Mouse (Mus musculus) adrenal gland, adult 2 months (tissue): Measurements from ENCODE around the gene Cd4. TPM values are rescaled to one million over a fixed set of nuclear protein-coding genes. Genes with fewer than 3 reads are reported as not detected.

Experiments used
- DNase-seq: peaks from one replicate; pipeline ENCODE4 v3.0.0; 2021
- long read RNA-seq: library from polyadenylated mRNA; stranded (forward); transcript quantifications from one replicate; pipeline ENCODE4 v2.0.0, GENCODE M21; 2021
- polyA plus RNA-seq: library from polyadenylated mRNA; depleted of rRNA; stranded (reverse); fragments of >200 nt; gene quantifications from 2 replicates; pipeline ENCODE4 v1.2.3, GENCODE M21; 2012; rRNA removed
- total RNA-seq, 2 experiments: library from RNA; stranded (reverse); gene quantifications; 2 replicates each; pipeline ENCODE4 v1.2.3; 2021

Gene Cd4
- under 1 TPM; 0.31 to 0.55 TPM for total RNA-seq
- 0.52 and 0.61 TPM in 2 replicates for polyA plus RNA-seq
- long read RNA-seq, result 0 reads

DNA sequence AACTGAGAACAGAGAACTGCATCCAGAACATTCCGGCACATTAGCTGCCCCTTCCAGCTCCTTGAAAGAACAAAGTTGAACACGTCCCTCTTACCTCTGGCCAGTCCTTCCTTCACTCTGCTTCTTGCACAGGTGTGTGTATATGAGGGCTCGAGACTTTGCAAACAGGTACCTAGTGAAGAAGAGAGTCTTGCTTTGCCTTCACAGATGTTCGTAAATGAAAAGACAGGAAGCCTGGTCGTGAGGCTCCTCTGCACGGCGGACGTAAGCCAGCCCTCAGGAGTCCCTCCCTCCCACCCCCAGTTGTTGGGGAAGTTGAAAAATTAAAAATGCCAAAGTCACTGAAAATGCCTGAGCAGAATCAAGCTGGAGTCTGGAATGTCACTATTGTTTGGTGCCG lies at the start of gene Cd4:
Gene Cd4, minus strand, starts transcription at position 236 of the 400 bp plus-strand sequence.
- no peak for DNase-seq

DNA sequence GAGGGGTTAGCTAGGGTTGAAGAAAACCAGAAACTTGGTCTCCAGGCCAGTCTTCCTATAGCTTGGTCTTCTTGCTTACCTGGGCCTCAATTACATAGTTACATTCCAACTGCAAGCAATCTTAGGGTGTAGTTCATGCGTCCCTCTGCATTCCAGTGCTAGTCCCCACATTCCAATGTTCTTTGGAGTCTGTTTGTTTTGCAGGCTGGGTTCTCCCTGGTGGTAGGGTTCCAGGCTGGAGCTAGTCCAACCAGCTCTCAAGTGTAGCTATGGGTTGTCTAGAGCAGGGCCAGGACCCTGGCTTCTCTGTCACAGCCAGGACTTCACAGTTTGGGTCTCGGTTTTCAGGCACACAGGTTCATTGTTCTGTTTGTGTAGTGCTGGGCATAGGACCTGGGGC lies 49.5 kb upstream of the Cd4 start:
- DNase-seq, result no peak

DNA sequence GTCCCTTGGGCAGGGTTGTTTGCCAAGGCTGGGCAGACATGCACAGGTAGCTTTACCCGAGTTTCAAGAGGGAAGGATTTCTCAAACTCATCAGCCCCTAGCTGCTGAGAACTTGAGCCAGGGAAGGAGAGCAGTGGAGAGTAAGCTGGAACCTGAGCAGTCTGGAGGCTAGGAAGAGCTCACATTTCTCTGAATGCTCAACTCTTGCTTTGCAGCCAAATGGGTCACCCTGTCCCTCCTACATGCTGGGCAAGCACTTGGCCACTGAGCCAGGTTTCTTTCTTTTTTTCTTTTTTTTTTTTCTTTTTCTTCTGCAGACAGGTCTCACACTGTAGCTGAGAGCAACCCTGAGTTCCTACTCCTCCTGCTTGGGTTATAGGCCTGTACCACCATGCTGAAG lies 48.7 kb upstream of the Cd4 start:
- DNase-seq, result no peak

DNA sequence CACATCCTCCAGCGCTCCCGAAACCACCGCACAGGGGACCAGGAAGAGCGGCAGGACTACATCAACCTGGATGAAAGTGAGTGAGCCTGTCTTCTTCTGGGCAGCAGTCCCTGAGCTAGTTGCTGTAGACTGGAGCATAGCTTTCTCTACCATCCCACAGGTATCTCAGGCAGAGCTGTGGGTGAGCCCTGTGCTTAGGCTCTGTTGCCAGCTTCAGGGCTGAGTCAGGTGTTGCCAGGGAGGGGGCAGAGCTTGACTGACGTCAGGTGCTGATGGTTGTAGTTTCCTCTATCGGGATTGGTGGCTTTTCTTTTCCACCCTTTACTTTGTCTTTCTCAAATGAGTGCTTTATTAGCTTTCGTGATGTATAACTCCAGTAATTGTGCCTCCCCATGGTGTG lies 46.6 kb upstream of the Cd4 start:
- no peak for DNase-seq

DNA sequence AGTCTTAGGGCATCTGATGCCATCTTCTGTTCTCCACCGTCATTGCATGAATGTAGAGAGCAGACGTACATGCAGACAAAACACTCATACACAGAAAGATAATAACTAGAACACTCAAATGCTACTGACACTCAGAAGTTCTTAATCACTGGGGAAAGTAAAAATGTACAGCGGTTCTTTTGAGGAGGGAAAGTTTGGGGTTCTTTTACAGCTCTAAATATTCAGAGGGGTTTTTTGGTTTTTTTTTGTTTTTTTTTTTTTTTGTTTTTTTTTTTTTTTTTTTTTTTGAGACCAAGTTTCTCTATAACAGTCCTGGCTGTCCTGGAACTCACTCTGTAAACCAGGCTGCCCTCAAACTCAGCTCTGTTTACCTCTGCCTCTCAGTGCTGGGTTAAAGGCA lies 45.1 kb upstream of the Cd4 start:
- no peak for DNase-seq

DNA sequence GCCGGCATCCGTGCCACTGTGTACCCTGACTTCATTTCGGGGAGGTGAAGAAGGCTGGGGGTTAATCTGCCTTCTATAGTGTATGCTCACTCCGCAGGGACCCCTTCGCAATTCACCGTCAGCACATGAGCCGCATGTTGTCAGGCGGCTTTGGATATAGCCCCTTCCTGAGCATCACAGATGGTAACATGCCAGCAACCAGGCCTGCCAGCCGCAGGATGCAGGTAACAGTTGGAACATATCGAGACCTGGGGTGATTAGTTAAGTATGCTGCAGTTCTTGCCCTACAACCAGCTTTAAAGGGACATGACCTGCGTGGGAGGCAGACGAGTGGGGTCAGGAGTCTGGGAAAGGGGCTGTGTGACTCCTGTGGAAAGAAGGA lies 44.3 kb upstream of the Cd4 start:
- peak; percentile 12 for DNase-seq

DNA sequence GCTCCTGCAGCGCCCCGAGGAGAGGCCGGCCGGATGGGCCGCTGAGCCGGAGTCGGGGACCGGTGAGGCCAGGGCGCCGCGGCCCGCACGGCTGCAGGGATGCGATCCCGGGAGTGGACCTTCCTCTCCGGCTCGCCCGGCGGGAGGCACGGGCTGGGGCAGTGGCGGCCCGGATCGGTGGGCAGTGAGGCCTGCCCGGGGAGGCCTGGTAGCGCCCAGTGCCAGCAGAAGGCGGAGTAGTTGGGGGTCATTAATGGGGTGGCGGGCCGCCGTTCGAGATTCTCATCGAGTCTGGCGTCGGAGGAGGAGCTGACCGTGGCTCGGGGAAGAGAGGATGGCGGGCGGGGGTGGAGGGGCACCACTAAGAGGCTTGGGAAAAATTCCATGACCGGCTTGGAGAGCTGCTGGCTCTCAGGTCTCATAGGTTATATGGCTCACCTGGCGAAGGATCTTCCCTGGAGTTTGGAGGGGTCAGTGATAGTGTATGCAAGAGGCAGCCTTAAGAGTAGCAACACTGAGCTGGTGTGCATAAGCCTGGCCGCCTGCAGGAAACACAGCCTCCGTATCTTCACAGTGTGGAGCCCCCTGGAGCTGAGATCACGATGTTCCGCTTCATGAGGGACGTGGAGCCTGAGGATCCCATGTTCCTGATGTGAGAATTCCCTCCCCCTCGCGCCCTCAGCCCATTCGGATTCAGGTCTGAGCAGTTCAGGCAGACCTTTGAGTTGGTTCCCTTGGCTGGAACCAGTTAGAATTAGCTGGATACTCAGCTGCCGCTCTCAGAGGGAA lies 43.7 kb upstream of the Cd4 start:
- DNase-seq, result no peak

DNA sequence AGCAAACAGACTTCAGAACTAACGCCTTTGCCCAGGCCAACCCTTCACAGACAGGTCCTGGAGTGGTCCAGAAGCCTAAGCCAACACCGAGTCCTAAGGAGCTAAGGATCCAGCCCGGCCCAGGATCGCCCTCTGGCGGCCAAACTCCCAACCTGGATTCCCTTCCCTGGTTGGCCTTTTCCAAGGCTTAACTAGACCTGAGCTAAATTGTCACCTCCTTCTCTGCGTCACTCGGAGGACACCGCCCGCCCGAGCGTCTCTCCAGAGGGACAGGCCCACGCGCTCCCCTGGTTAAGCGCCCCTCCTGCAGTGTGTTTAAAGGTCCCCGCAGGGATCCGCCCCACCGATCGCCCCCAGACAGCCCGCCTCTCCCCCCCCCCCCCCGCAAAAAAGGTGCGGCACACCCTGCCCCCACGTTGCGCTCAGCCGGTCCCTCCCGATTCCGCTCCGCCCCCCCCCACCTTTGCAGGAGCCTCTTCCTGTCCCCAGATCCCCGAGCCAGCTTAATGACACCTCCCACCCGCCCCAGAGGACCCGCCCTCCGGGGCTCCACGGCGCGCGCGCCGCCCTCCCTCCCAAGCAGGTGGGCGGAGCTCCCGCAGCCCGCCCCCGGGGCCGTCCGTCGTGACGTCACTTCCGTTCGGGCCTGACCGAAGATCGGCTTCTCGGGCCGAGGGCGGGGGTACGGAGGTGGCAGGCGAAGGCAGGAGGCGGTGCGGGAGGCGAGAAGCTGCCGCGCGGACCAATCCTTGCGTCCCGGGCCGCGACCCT lies 42.9 kb upstream of the Cd4 start, which contains the start of gene Mlf2:
Gene Mlf2, plus strand, starts transcription at position 633 of the 771 bp plus-strand sequence.
- DNase-seq, result peak; percentile 99

DNA sequence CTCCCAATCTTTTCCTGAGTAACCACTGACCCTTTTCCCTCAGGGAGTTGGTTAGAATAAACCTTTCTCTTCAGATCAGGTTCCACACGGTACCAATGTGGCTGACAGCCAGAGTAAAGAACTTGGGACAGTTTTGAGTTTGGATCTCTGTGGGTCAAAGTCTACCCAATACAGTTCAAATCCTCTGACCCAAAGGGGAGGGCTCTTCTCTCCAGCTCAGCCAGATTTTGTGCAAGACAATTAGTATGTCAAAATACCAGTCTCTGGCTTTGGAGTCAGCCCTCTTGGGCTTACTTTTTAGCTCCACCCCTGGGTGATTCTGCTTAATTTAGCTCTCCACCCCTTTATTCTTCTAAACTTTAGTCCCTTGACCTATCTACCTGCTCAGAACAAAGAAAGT lies 42.2 kb upstream of the Cd4 start:
- peak; percentile 58 for DNase-seq

DNA sequence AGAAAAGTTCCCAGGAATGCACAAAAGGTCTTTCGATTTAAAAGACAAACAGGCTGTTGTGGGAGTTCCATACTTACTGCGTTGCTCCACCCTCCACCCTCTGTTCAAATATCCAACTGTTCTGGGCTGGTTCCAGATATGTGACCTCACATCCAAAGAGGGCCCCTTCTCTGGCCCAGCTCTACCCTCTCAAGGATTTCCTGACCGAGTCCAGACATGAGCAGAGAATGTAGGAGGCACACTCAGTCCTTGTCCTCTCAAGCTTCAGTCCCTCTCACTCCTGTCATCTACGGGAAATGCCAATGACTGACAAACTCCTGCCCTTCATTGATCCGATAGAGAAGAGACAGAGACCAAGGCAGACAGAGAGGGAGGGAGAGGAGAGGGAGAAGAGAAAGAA lies 37.9 kb upstream of the Cd4 start:
- peak; percentile 70 for DNase-seq

DNA sequence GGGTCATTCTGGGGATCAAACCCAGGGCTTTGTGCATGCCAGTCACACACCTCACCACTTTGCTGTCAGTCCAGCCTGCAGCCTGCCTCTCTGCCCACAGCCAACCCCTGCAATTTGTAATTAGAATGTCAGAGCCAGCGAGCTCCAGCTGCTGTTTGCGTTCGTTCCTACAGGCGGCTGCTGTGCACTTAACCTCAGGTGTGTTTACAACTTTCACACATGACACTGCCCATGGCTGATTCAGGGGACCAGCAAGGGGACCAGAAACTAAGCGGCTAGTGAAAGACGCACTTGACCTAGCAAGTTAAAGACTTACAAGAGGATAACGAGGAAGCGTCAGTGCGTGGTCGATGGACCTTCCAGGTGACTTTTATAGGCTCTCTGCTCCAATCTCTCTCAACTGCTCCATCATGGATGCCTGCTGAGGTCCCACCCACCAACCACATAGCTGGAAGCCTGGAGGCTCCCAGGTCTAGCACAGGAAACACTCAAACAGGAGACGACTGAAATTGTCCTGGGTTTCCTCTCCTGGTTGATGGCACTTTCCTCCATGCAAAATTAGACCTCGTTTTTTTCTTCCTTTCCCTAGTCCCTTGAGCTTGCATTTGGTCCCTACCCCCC lies 37.3 kb upstream of the Cd4 start:
- DNase-seq, result peak; percentile 9

DNA sequence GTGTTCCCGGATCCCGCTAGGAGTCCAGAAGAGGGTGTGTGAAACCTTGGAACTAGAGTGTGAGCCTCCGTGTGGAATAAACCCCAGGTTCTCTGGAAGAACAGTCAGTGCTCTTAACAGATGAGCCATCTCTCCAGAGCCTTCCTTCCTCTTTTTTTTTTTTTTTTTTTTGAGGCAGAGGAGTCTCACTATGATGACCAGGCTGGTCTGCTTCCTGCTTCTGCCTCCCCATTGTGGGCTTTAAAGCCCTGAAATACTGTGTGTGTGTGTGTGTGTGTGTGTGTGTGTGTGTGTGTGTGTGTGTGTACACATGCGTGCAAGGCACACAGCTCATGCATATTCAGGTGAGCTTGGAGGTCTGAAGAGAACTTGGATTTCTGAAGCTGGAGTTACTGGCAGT lies 33.5 kb upstream of the Cd4 start:
- peak; percentile 8 for DNase-seq

DNA sequence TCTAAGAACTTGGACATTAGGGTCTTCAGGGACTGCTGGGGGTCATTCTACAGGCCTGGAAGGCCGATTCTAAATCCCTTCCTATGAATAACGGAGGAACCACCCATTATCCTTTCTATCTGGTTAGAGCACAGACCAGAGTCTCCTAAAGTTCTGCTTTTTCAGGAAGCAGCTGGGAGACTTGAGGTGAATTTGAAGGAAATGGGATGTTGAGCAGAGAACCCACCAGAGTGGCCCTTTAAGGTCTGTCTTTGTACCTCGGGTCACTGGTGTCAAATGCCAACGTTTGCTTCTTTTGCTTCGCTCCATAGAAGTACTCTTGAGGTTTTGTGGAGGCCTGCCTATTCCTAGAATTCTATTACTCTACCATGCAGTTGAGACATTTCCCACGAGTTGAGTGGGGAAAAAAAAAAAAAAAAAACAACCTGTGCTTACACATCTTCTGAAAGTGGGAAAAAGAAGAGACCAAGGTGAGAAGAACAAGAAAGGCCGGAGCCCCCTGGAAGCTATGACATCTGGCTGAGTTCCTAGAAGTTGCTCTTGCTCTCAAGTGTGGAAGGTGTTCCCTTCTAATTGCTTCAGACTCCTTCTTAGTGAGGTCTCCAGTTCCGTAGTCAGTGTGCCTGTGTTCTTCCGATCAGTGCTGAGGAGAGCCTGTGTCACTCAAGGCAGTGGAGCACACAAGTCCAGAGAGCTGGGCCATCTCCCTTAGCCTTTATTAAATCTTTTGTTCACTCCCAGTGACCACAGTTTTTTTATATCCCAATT lies 32.5 kb upstream of the Cd4 start:
- DNase-seq, result no peak

DNA sequence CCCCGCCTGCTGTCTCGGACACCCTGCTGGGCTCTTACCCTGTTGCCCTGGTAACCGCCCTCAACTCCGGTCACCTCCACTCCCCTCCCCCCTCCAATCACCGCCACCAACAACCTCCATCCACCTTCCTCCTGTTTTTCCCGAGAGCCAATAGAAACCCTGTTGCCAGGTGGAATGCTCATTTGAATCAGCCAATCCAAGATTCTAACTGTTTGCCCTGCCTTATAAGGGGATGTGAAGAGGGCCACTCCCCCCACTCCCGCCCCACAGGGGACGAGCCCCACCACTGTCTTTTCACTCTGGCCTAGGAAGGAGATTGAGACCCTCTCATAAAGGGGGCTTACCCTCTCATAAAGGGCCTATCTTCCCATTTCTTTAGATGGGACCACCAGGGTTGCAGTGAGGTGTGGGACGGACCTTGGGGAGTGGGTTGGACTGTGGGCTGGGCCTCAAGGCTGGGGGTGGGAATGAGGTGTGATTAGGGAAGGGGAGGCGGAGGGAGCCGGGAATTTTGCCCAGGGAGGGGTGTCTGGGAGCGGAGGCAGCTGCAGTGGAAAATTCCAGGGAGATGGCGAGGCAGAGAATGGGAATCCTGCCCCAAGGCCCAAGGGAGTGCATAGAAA lies 31.8 kb upstream of the Cd4 start, which contains the start of gene Ptms:
Gene Ptms, minus strand, starts transcription at position 409 of the 623 bp plus-strand sequence.
- peak; percentile 98 for DNase-seq

DNA sequence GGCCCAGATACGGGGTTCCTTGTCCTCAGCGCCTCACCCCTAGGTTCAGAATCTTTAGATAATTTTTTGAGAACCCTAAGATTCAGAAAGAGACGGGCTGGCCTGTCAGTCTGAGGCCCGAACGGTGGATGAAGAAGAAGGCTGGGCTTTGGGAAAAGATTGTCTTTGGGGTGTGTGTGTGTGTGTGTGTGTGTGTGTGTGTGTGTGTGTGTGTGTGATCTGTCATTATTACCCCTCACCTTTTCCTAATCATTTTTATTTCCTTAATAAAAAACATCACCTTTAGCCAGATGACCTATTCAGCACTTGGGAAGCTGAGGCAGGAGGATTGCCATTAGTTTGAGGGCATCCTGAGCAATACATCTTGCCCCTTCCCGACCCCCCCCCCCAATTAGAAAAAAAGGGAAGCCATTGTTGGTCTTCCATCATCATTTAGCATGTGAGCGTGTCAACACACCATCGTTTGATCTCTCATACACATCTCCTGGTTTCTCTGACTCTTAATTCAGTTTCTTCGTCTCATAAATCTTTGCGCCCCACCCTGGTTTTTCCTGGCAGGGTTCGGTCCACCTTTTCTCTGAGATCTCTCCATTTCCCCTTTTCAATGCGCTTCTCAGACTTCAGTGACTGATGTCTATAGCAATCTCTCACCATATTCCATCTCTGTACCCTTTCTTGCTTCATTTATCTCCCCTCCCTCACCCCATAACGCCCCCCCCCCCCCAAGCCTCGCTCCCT lies 31.0 kb upstream of the Cd4 start:
- no peak for DNase-seq

DNA sequence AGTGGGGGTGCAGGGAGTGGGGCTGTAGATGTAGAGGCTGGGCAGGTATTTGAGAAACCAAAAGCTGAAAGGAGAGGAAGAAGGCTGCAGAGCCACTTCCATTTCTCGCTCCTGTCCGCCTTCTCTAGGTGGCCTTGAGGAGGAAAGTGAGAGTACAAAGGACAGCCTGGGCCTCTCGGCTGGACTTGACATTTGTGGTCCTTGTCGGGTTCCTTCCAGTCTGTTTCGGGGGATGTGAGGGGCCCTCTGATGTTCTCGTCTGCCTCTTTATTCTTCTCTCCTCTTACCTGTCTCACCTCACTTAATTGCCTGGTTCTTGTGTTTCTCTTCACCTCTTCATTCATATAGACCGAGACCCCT lies 30.3 kb upstream of the Cd4 start:
- DNase-seq, result no peak

DNA sequence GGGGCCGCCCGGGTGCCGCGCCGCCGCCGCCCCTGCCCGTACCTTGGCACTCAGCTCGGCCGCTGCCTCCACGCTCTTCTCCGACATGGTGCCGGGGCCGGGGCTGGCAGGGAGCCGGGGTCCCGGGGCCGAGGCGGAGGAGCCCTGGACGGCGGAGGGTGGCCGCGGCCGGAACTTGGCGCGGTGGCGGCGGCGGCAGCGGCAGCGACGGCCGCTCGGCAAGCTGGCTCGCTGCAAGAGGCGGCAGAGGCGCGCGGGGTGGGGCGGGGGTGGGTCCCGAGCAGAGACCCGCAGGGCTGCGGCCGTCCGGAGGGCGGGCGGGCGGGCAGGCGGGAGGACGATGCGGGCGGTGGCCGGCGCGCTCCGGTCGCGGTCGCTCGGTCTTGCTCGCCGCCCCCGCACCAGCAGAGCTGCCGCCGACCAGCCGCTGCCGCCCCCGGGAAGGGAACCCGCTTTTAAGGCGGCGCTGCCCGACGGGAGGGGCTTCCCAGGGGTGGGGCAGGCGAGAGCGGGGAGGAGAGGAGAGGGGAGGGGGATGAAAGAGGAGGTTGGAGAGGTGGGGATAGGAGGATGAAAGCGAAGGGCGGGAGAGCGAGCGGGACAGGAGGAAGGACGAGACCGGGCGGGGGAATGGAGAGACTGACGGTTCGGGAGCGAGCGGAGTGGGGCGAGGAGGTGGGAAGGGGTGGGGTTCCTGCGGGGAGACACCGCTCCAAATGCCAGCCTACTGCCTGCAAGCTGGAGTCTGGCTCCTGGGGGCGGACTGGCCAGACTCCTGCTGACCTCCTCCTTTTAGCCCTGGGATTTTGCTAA lies 29.7 kb upstream of the Cd4 start:
- DNase-seq, result peak; percentile 98

DNA sequence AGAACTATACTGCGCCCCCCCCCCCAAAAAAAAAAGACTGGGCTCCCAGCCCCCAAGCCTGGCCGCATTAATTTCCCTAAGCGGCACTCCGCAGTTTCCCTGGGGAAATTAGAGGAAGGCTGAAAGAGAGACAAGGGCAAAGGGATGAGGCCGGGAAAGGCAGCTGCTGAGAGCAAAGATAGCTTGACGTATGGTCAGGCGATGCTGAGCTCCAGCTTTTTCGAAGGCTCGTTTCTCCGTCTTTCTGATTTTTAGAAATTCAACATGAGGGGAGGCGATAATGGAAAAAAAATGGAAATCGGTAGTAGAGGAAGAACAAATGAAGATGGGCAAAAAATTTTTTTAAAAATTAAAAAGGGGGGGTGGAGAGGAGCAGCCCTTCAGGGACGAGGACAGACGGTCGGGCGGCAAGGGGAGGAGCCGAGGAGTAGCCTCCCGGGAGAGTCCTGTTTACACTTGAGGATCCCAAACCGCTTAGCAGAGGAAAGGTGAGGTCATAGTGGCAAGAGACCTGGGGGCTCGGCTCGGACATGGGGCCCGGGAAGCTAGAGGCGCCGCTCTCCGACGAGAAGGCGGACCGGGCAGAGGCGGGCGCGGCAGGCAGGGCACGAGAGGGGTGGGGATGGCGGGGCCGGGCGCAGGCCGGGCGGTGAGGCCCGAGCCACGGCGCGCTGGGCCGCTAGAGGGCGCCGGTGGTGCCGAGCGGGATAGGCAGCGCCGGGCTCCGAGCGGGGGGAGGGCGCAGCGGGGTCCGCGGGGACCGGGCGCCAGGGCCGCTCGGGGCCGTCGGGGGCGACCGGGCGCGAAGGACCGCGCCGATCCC lies 28.9 kb upstream of the Cd4 start:
- DNase-seq, result peak; percentile 95
